In genomic region chr1:42261800-42262199, GRCm38 (mm10) we compare ENCODE assay signal across 8 mouse cellular contexts.
DNase-seq lines count a peak whose midpoint lies in the region; ATAC-seq lines count a peak whose summit lies in the region.

No protein-coding gene starts in this region.

- peak overlapping the region; percentile 41 for H3K9ac ChIP-seq in heart, embryonic 16.5 days (ENCODE audit: low read length)
- peak overlapping the region; percentile 65 for H3K9ac ChIP-seq in embryonic facial prominence, embryonic 13.5 days
- no peak overlapping the region for H3K9ac ChIP-seq in kidney, embryonic 14.5 days (ENCODE audit: low read depth, low read length)

- DNase-seq in heart, adult 8-10 months (ENCODE audit: low spot score), result no peak
- peak; percentile 36 for DNase-seq in neural tube, embryonic 10.5 days (ENCODE audit: extremely low spot score, low spot score)
- DNase-seq in thymus, postnatal 36 days, result no peak
- no peak for DNase-seq in right cerebral cortex, adult 18-20 months
- no peak for DNase-seq in cerebellum, postnatal 36 days

- 8% methylated on average over 13 of the region's 13 CpGs for WGBS in heart, embryonic 16.5 days
- 3% methylated on average over 13 of the region's 13 CpGs for WGBS in embryonic facial prominence, embryonic 13.5 days
- WGBS in kidney, embryonic 14.5 days, result 10% methylated on average over 13 of the region's 13 CpGs

- H3K27ac ChIP-seq in heart, embryonic 16.5 days (ENCODE audit: low read length), result no peak overlapping the region
- H3K27ac ChIP-seq in embryonic facial prominence, embryonic 13.5 days, result peak overlapping the region; percentile 80
- H3K27ac ChIP-seq in kidney, embryonic 14.5 days (ENCODE audit: low read depth, low read length), result no peak overlapping the region

- H3K36me3 ChIP-seq in heart, embryonic 16.5 days (ENCODE audit: control insufficient read depth, insufficient read depth), result no peaks in the 10 kb centered on the region
- no peaks in the 10 kb centered on the region for H3K36me3 ChIP-seq in embryonic facial prominence, embryonic 13.5 days
- H3K36me3 ChIP-seq in kidney, embryonic 14.5 days (ENCODE audit: control insufficient read depth, insufficient read depth, low read length), result no peaks in the 10 kb centered on the region

- H3K9me3 ChIP-seq in heart, embryonic 16.5 days (replicated peaks; ENCODE audit: control insufficient read depth, low read length), result no peaks in the 10 kb centered on the region
- H3K9me3 ChIP-seq in embryonic facial prominence, embryonic 13.5 days, result no peaks in the 10 kb centered on the region
- H3K9me3 ChIP-seq in kidney, embryonic 14.5 days (ENCODE audit: control insufficient read depth, low read length), result no peaks in the 10 kb centered on the region

- H3K4me2 ChIP-seq in heart, embryonic 16.5 days (ENCODE audit: low read depth, low read length), result peak overlapping the region; percentile 58
- H3K4me2 ChIP-seq in embryonic facial prominence, embryonic 13.5 days, result peak overlapping the region; percentile 61
- H3K4me2 ChIP-seq in kidney, embryonic 14.5 days (replicated peaks; ENCODE audit: low read depth, low read length), result peak overlapping the region; percentile 33

- peak overlapping the region; percentile 39 for H3K4me3 ChIP-seq in heart, embryonic 16.5 days (ENCODE audit: low read length)
- H3K4me3 ChIP-seq in embryonic facial prominence, embryonic 13.5 days, result peak overlapping the region; percentile 39
- peak overlapping the region; percentile 12; the same call in 1 of the 2 replicates for H3K4me3 ChIP-seq in kidney, embryonic 14.5 days (ENCODE audit: low read length)

- no peak for ATAC-seq in heart, embryonic 16.5 days (replicated peaks; ENCODE audit: extremely low read depth, insufficient read depth, low FRiP score)
- no peak for ATAC-seq in embryonic facial prominence, embryonic 13.5 days (ENCODE audit: insufficient number of reproducible peaks, insufficient read depth, low FRiP score, low TSS enrichment, low read depth)
- ATAC-seq in kidney, embryonic 14.5 days (ENCODE audit: low FRiP score, low TSS enrichment), result peak; percentile 71; the same call in 1 of the 2 replicates

- H3K4me1 ChIP-seq in heart, embryonic 16.5 days (ENCODE audit: control insufficient read depth, insufficient read depth, low read length), result peaks cover 5% of the 10 kb centered on the region
- H3K4me1 ChIP-seq in embryonic facial prominence, embryonic 13.5 days, result peaks cover 17% of the 10 kb centered on the region
- H3K4me1 ChIP-seq in kidney, embryonic 14.5 days (ENCODE audit: control insufficient read depth, insufficient read depth, low read length), result 0 out of 2 replicates have a peak, but pooled peaks cover 14% of the 10 kb centered on the region

- H3K27me3 ChIP-seq in heart, embryonic 16.5 days (ENCODE audit: control insufficient read depth, insufficient read depth, low read length), result no peaks in the 10 kb centered on the region
- peaks cover 4% of the 10 kb centered on the region; the same call in 1 of the 2 replicates for H3K27me3 ChIP-seq in embryonic facial prominence, embryonic 13.5 days
- H3K27me3 ChIP-seq in kidney, embryonic 14.5 days (ENCODE audit: control insufficient read depth, insufficient read depth, low read length), result no peaks in the 10 kb centered on the region
